In the genomic region with DNA sequence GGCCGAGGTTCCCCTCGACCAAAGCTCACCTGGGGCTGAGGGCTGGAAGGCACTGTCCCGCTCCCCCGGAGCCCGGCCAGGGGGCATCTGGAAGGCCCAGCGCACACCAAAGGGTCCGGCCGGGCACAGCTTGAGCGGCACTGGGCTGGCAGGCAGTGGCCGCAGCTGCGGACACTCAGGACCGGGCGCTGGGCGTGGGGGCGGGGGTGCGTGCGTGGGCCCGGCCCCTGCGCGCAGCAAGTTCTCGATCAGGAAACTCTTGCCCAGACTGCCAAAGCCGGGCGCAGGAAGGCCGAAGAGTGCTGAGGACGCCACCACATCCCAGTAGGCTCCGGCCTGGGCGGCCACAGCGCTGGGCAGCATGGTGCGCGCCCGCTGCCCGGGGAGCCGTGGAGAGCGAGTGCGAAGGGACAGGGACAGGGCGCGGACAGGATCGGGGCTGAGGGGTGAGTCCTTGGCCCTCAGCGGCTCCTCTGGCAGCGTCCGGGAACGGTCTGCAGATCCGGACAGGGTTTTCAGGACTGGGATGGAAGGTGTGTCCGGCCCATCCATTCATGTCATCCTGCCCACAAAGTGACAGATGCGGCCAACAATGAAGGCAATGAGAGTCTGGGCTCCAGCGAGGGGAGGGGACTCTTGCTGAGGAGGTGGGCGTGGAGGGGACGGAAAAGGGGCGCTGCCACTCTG, we compare ENCODE assay signal across 8 mouse cellular contexts. TPM values are rescaled to one million over a fixed set of nuclear protein-coding genes. Genes with fewer than 3 reads are reported as not detected.
A peak's percentile ranks its signal among the peaks of the same experiment; 100 is the strongest.
DNase-seq lines count a peak whose midpoint lies in the region; ATAC-seq lines count a peak whose summit lies in the region.

No protein-coding gene starts in this region.

- peaks cover 56% of the 10 kb centered on the region for H3K27me3 ChIP-seq in heart, embryonic 16.5 days (ENCODE audit: control insufficient read depth, insufficient read depth, low read length)
- H3K27me3 ChIP-seq in hindbrain, embryonic 14.5 days (ENCODE audit: control insufficient read depth, insufficient read depth, low read length): peaks cover 88% of the 10 kb centered on the region
- H3K27me3 ChIP-seq in neural tube, embryonic 12.5 days (replicated peaks): peaks cover 81% of the 10 kb centered on the region

- no peaks in the 10 kb centered on the region for H3K9me3 ChIP-seq in heart, embryonic 16.5 days (replicated peaks; ENCODE audit: control insufficient read depth, low read length)
- H3K9me3 ChIP-seq in hindbrain, embryonic 14.5 days (ENCODE audit: control insufficient read depth, low read length): no peaks in the 10 kb centered on the region
- no peaks in the 10 kb centered on the region for H3K9me3 ChIP-seq in neural tube, embryonic 12.5 days

- H3K4me3 ChIP-seq in heart, embryonic 16.5 days (ENCODE audit: low read length): peak overlapping the region; percentile 38
- peak overlapping the region; percentile 33 for H3K4me3 ChIP-seq in hindbrain, embryonic 14.5 days (replicated peaks; ENCODE audit: low read length)
- peak overlapping the region; percentile 36 for H3K4me3 ChIP-seq in neural tube, embryonic 12.5 days

- H3K9ac ChIP-seq in heart, embryonic 16.5 days (ENCODE audit: low read length): no peak overlapping the region
- H3K9ac ChIP-seq in hindbrain, embryonic 14.5 days: 0 out of 2 replicates have a peak overlapping the region, but pooled peaks have one; percentile 39
- H3K9ac ChIP-seq in neural tube, embryonic 12.5 days: peak overlapping the region; percentile 40

- no peak for ATAC-seq in heart, embryonic 16.5 days (replicated peaks; ENCODE audit: extremely low read depth, insufficient read depth, low FRiP score)
- ATAC-seq in hindbrain, embryonic 14.5 days (ENCODE audit: low FRiP score): no peak
- ATAC-seq in neural tube, embryonic 12.5 days (ENCODE audit: low FRiP score, low read depth): peak; percentile 37; the same call in 1 of the 2 replicates
- no peak for ATAC-seq in frontal cortex, adult (ENCODE audit: low TSS enrichment)

- H3K27ac ChIP-seq in heart, embryonic 16.5 days (ENCODE audit: low read length): no peak overlapping the region
- no peak overlapping the region for H3K27ac ChIP-seq in hindbrain, embryonic 14.5 days
- no peak overlapping the region for H3K27ac ChIP-seq in neural tube, embryonic 12.5 days

- 1% methylated on average over 49 of the region's 49 CpGs for WGBS in heart, embryonic 16.5 days
- 1% methylated on average over 49 of the region's 49 CpGs for WGBS in hindbrain, embryonic 14.5 days
- under 1% methylated on average over 49 of the region's 49 CpGs for WGBS in neural tube, embryonic 12.5 days

- DNase-seq in heart, postnatal 36 days: no peak
- DNase-seq in thymus, postnatal 14 days: peak; percentile 3
- no peak for DNase-seq in thymus, adult 18-20 months
- no peak for DNase-seq in hindbrain, embryonic 14.5 days (ENCODE audit: low spot score)
- DNase-seq in frontal cortex, postnatal 25 days (ENCODE audit: low spot score in 2 of 2): no peak

- peaks cover 2% of the 10 kb centered on the region; the same call in 1 of the 2 replicates for H3K4me1 ChIP-seq in heart, embryonic 16.5 days (ENCODE audit: control insufficient read depth, insufficient read depth, low read length)
- peaks cover 10% of the 10 kb centered on the region; the same call in 1 of the 2 replicates for H3K4me1 ChIP-seq in hindbrain, embryonic 14.5 days (replicated peaks; ENCODE audit: control insufficient read depth, insufficient read depth, low read length)
- H3K4me1 ChIP-seq in neural tube, embryonic 12.5 days: peaks cover 19% of the 10 kb centered on the region

- peak overlapping the region; percentile 56 for H3K4me2 ChIP-seq in heart, embryonic 16.5 days (ENCODE audit: low read depth, low read length)
- peak overlapping the region; percentile 63 for H3K4me2 ChIP-seq in hindbrain, embryonic 14.5 days (replicated peaks)
- H3K4me2 ChIP-seq in neural tube, embryonic 12.5 days (replicated peaks): peak overlapping the region; percentile 70

- intact Hi-C loops in heart, postnatal 36 days (cut with DNase I): no loop called here

- no peaks in the 10 kb centered on the region for H3K36me3 ChIP-seq in heart, embryonic 16.5 days (ENCODE audit: control insufficient read depth, insufficient read depth)
- no peaks in the 10 kb centered on the region for H3K36me3 ChIP-seq in hindbrain, embryonic 14.5 days (replicated peaks; ENCODE audit: control insufficient read depth, insufficient read depth)
- no peaks in the 10 kb centered on the region for H3K36me3 ChIP-seq in neural tube, embryonic 12.5 days

RNA-seq across cellular contexts. Expression of gene Dbx2, which starts 1.4 kb away (rescaled TPM):
- 0.04 and 0.33 TPM in 2 replicates for polyA plus RNA-seq in heart, embryonic 16.5 days (2015; fragmentation: Nextera tagmentation; extraction: Ambion mirVana)
- total RNA-seq in heart, postnatal 36 days (2021): not detected
- 8.1 and 9.4 TPM in 2 replicates for polyA plus RNA-seq in hindbrain, embryonic 14.5 days (2014; fragmentation: Nextera tagmentation; extraction: Ambion mirVana)
- 5.7 and 8.5 TPM in 2 replicates for polyA plus RNA-seq in neural tube, embryonic 12.5 days (2016; fragmentation: Nextera tagmentation; extraction: Ambion mirVana)
